Mouse (Mus musculus) cerebellum, postnatal 36 days (tissue): ENCODE results near the gene Stac3.

Experiments
- DNase-seq, 2 experiments: peaks; one replicate each; pipeline ENCODE4 v3.0.0; 2021 to 2022; ENCODE audit warnings: mixed read lengths in 2 of 2

The Stac3 gene

DNA sequence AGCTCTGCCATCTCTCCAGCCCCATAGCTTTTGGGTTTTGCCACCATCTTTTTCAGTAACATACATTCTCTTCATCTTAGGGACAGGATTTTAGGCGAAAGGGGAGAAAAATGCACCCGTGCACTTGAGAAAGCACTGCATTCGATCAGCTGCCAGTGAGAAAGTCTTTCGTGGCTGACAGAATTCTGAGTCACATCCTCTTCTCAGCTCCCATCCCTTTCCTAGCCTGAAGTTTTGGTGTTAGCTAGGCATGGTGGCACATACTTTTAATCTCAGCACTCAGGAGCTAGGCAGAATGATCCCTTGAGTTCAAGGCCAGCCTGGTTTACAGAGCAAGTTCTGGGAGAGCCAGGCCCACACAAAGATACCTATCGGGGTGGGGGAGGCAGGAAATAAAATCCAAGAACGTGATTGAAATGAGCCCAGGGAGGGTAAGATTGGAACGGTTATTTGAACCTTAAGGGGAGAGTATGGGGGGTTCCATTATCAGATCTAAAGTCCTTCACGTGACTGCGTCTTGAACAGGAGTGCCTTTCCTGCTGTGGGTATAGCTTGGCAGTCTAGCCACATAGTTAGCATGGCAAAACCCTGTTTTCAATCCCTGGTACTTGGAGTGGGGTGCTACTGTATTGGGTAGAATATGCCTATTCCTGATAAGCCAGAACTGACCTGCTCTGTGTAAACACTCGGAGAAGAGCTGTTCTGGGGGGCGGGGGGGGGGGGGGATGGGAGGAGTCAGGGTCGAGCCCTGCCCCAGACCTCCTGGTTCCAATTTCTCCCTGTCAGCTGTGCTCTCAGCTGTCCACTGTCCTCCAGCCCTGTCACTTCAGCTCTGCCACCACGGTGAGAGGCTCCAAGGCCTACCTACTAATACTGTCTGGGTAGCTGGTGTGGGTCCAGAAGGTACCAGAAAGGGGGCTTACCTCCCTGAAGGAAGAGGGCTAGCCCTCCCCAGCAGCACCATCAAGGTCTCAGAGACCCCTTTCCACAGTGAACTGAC, at the start of gene Stac3:
TSS of gene Stac3 (plus strand) at position 793 of the 1,000 bp plus-strand sequence.
- no peak for DNase-seq

DNA sequence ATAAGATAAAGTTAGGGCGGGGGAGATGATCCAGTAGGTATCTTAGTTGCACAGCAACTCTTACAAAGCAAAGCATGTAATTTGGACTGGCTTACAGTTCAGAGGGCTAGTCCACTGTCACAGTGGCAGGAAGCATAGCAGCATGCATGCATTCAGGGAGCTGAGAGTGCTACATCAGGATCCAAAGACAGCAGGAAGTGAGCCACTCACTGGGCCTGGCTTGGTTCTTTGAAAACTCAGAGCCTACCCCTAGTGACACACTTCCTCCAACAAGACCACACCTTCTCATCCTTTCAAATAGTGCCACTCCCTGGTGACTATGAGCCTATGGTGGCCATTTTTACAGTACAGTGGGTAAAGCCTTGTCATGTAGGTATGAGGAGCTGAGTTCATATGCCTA, 47.8 kb upstream of the Stac3 start:
- DNase-seq = no peak

GRCm38 (mm10) chr10:127462411-127463096, 38.9 kb upstream of the Stac3 start:
- DNase-seq = no peak

DNA sequence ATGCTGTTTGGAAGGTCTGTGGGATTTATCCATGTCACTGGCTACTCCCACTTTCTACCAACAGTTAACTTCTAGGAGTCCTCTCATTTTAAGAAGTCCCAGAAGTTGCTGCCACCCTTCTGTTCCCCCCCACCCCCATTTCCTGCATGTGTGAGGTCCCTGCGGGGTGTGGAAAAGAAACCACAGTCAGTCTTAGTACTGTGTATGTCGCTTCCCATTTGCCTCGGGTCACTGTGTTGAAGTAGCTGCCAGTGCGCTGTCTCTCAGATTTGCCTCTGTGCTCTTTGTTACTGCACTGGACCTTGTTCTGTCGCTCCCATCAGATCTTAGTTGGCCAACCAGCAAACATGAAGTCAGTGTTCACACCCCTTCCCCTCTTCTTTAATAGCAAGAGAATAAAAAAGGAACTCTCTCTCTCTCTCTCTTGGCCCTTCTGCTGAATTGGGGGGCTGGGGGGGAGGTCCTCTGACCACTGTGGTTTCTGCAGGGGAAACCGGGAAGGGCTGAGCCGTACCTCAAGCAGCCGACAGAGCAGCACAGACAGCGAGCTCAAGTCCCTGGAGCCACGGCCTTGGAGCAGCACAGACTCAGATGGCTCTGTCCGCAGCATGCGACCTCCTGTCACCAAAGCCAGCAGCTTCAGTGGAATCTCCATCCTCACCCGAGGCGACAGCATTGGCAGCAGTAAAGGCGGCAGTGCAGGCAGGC, 30.1 kb upstream of the Stac3 start:
- no peak for DNase-seq

GRCm38 (mm10) chr10:127472722-127473121, 28.8 kb upstream of the Stac3 start:
- no peak for DNase-seq

DNA sequence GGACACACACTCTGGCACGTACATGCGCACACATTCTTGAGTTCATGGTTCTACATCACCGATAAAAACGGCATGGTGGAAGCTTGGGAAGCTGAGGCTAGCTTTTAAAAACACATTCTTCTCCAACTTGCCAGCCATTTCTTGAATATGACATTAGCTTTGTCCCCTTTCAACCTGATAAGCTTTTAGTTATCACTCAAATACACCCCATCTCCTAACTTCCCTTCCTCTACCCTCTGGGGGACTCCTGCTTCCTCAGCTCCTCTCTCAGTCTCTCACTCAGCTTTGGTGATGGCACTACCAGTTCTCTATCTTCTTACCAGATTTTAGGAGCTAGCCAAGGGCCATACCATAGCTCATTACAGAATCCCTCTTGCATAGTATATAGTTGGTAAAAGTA, 26.3 kb upstream of the Stac3 start:
- DNase-seq = no peak

- DNase-seq = no peak
Measured at GRCm38 (mm10) chr10:127476541-127476940, 24.9 kb upstream of the Stac3 start.

DNA sequence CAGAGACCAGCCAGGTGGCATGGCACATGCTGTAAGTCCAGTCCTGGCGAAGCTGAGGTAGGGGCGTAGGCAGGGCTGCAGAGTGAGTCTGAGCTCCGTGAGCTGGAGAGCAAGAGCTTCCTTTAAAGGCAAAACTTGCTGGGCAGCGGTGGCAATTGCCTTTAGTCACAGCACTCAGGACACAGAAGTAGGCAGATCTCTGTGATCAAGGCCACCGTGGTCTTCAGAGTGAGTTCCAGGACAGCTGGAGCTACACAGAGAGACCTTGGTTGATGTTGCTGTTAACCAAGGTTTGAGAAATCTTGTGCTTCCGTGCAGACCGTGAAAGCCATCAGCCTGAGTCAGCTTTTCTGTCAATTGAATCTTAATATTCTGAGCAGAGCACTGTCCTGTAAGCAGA, 24.2 kb upstream of the Stac3 start:
- no peak for DNase-seq

- DNase-seq = peak in 1 of 2 experiments; percentile 62
Measured at GRCm38 (mm10) chr10:127479131-127479530, 22.4 kb upstream of the Stac3 start.

DNA sequence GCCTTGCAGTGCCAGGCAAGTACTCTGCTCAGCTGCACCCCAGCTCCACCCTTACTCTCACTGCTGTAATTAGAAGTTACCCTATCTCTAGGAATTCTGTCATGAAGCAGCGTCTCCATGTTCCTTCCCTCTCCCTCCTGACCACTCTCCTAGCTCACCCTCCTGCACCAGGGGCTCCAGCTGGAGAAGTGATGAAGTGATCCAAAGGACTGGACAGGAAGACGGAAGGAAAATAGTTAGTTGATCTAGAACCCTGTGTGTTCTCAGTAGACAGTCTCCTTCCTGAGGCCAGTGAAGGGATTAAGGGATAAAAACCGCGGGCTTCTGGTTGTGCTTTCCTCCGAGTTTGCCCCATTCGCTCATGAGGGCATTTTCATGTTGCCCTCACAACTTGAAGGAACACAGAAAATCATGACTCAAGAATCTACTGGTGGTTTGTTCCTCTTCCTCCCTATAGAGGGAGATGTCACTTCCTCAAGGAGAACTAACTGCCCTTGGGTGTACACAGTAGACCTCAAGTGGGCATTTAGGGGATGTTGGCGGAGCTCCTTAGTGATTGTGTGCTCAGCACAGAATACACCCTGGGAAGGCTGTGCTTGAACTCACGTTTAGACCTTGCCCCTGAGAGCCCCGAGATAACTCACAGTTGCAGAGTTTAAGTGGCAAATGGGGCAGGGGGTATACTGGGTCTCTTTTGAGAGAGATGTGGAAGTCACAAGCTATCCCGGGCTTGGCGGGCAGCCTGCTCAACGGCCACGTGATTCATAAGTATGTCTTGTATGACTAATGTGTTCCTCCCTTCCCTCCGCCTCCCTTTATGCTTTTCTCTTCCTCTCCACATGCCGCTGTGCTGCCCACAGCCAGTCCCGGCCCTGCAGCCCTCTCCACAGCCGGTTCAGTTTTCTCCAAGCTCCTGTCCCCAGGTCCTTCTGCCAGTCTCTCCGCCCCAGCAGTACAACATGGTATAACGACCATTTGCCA, 20.4 kb upstream of the Stac3 start:
- DNase-seq = no peak

DNA sequence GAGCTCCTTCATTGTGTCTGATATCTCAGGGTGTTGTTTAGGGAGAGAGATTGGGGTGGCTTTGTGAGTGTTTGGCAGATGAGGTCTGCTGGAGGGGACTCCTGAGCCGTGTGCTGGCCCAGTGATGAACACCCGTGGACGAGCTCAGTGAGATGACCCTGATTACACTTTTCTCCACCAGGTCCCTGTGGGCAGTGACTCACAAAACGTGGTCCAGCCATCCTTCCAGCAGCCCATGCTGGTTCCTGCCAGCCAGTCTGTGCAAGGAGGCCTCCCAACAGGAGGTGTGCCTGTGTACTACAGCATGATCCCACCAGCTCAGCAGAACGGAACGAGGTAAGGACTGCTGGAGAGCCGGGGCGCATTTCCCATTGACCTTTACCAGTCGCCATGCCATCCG, 16.3 kb upstream of the Stac3 start:
- DNase-seq = no peak

DNA sequence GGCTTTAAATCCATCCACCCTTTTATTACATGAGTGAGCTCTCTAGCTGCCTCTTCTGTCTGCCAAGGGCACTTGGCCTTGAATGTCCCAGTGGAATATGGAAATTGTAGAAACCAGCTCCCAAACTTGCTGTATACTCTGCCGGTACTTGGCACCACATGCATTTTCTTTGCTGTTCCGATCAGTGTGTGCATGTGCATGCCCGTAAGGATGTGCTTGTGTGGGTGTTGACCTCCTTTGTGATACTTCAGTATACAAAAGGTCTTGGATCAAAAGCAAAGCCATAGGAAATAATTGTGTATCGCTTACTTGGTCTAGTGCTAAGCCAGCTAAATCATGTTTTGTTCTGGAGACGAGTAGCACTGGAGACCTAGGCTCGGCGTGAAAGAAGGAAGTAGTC, 12.6 kb upstream of the Stac3 start:
- DNase-seq = no peak

DNA sequence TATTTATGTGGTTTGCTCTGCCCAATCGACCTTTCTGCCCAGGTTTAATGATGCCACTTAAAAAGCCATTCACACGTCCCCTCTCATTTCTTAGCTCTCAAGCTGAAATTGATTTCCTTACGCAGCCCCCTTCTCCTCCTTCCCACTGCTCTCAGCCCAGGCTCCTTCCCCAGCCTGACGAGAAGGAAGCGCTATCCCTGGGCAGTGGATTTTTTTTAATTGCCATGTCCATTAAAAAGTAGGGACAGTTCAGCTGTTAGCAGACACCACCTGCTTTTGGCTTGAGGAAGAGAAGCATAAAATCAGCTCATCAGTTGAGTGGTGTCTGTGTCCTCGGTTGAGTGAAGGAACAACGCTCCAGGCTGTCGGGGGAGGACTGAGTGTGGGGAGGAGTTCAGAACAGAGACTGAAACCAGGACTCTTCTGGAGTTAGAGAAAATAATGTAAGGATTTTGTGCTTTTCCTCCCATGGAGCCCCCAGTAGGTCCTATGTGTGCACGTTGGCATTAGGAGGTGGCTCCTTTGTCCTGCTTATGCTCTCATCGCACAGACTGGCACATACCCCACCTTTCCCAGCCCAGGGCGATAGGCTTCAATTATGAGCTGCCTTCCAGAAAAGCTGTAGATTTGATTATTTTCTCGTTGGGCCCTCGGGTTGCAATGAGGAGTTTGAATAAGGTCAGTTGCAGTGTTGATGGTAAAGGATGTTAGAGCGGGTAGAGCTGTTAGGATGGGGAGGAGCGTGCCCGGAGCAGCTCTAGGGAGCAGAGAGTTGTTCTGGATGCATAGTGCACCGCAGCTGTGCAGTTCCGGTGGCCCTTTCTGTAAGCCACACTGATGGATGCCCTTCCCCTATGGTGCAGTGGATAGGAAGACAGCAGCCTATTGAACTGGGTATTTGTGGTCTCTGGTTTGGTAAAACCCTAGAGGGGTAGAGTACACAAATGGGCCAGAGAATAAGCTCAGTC, 11.0 kb upstream of the Stac3 start:
- DNase-seq = no peak

DNA sequence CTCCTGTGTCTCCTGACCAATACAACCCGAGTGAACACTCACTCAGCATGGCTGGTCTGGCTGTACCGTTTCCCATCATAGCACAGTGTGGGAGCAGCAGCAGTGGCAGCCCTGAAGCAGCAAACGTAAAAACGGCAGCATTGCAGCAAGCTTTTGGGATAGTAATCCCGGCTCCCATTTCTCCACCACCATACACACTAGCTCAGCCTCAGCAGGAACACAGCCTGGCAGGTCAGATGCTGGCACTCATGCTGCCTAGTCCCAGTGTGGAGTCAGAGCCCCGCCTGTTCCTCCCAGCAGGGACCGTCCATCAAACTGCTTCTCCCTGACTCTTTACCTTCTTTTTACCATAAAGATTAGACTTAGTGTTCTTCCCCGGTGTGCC, 10.4 kb upstream of the Stac3 start:
- DNase-seq = peak in 1 of 2 experiments; percentile 45

DNA sequence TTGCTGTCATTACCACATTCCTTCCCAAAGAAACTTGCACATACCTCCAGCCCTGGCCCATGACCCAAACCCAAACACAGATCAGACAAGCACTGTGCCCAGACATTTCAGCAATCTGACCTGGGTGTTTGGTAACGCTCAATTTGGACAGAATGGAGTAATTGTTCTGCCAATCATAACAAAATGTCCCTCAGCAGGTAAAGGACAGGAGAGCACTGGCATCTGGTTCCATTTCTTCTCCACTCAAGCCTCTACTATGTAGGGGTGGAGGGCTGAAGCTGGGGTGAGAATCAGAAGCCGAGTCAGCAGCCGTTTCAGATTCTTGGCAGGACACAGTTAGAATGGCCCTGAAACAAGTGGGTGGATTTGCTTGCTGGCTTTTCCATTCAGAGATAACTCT, 9.4 kb upstream of the Stac3 start:
- no peak for DNase-seq

- no peak for DNase-seq
Measured at GRCm38 (mm10) chr10:127496156-127496555, 5.3 kb upstream of the Stac3 start.

- DNase-seq = peak in 1 of 2 experiments; percentile 32
Measured at GRCm38 (mm10) chr10:127499516-127499915, 2.0 kb upstream of the Stac3 start.

- DNase-seq = no peak
Measured at GRCm38 (mm10) chr10:127500042-127500441, 1.4 kb upstream of the Stac3 start.

DNA sequence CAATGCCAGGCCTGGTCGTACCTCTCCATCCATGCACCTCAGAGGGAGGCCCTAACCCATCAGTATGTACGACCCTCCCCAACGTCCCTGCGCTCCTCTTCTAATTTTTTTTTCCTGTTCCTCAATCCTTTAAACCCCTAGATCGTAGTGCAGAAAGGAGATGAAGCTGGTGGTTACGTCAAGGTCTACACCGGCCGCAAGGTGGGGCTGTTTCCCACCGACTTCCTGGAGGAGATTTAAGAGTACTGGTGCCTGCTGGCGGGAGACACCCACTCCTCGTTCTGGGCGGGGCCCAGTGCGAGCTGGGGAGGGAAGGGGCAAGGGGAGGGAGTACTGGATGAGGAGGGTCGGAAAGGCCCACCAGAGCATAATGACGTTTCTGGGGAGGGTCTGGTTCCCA, 6.8 kb downstream of the Stac3 start:
- peak; percentile 85 to 89 for DNase-seq

- peak; percentile 95 to 96 for DNase-seq
Measured at GRCm38 (mm10) chr10:127509051-127509836, 7.8 kb downstream of the Stac3 start.
